Mouse (Mus musculus): Measurements from ENCODE around the gene Nubp1.

Nubp1 gene

GRCm38 (mm10) chr16:10432387-10432786, 20.6 kb downstream of the Nubp1 start:
- Histone ChIP-seq H3K9me3 (ENCODE audit: low read length) (no peaks in the 10 kb centered on the region), H3K4me1 (replicated peaks; ENCODE audit: low read depth, low read length) (no peaks in the 10 kb centered on the region), H3K36me3 (ENCODE audit: insufficient read depth, low read length) (no peaks in the 10 kb centered on the region), H3K4me3 (replicated peaks; ENCODE audit: low read length) (no peak overlapping the region), H3K27me3 (ENCODE audit: insufficient read depth, low read length) (peaks cover 23% of the 10 kb centered on the region; the same call in 1 of the 2 replicates)
- TF ChIP-seq NANOG (IDR thresholded peaks at IDR 0.05; ENCODE audit: borderline replicate concordance, low read length) (no peak), CTCF (conservative IDR thresholded peaks at IDR 0.05; ENCODE audit: low read length) (no peak), POU5F1 (IDR thresholded peaks at IDR 0.05; ENCODE audit: borderline replicate concordance, low read length) (no peak)

GRCm38 (mm10) chr16:10433344-10433743, 21.6 kb downstream of the Nubp1 start:
- Histone ChIP-seq H3K27me3 (ENCODE audit: insufficient read depth, low read length) (peaks cover 23% of the 10 kb centered on the region; the same call in 1 of the 2 replicates), H3K36me3 (ENCODE audit: insufficient read depth, low read length) (no peaks in the 10 kb centered on the region), H3K4me3 (replicated peaks; ENCODE audit: low read length) (no peak overlapping the region), H3K9me3 (ENCODE audit: low read length) (no peaks in the 10 kb centered on the region), H3K4me1 (replicated peaks; ENCODE audit: low read depth, low read length) (no peaks in the 10 kb centered on the region)
- TF ChIP-seq NANOG (IDR thresholded peaks at IDR 0.05; ENCODE audit: borderline replicate concordance, low read length) (no peak), POU5F1 (IDR thresholded peaks at IDR 0.05; ENCODE audit: borderline replicate concordance, low read length) (no peak), CTCF (conservative IDR thresholded peaks at IDR 0.05; ENCODE audit: low read length) (no peak)

- Histone ChIP-seq H3K9me3 (ENCODE audit: low read length) (no peaks in the 10 kb centered on the region), H3K27me3 (ENCODE audit: insufficient read depth, low read length) (peaks cover 7% of the 10 kb centered on the region; the same call in 1 of the 2 replicates), H3K36me3 (ENCODE audit: insufficient read depth, low read length) (no peaks in the 10 kb centered on the region), H3K4me3 (replicated peaks; ENCODE audit: low read length) (no peak overlapping the region), H3K4me1 (replicated peaks; ENCODE audit: low read depth, low read length) (0 out of 2 replicates have a peak, but pooled peaks cover 6% of the 10 kb centered on the region)
- TF ChIP-seq POU5F1 (IDR thresholded peaks at IDR 0.05; ENCODE audit: borderline replicate concordance, low read length): no peak
- TF ChIP-seq NANOG (IDR thresholded peaks at IDR 0.05; ENCODE audit: borderline replicate concordance, low read length): no peak
- TF ChIP-seq CTCF (conservative IDR thresholded peaks at IDR 0.05; ENCODE audit: low read length): no peak
Observed at GRCm38 (mm10) chr16:10436166-10436565, 24.4 kb downstream of the Nubp1 start.

- TF ChIP-seq CTCF (conservative IDR thresholded peaks at IDR 0.05; ENCODE audit: low read length) (no peak), NANOG (IDR thresholded peaks at IDR 0.05; ENCODE audit: borderline replicate concordance, low read length) (no peak), POU5F1 (IDR thresholded peaks at IDR 0.05; ENCODE audit: borderline replicate concordance, low read length) (no peak)
- no peaks in the 10 kb centered on the region for H3K9me3 ChIP-seq (ENCODE audit: low read length)
- no peaks in the 10 kb centered on the region for H3K27me3 ChIP-seq (ENCODE audit: insufficient read depth, low read length)
- H3K4me3 ChIP-seq (replicated peaks; ENCODE audit: low read length): no peak overlapping the region
- H3K36me3 ChIP-seq (ENCODE audit: insufficient read depth, low read length): no peaks in the 10 kb centered on the region
- 0 out of 2 replicates have a peak, but pooled peaks cover 6% of the 10 kb centered on the region for H3K4me1 ChIP-seq (replicated peaks; ENCODE audit: low read depth, low read length)
Observed at GRCm38 (mm10) chr16:10438055-10438454, 26.3 kb downstream of the Nubp1 start.

- TF ChIP-seq POU5F1 (IDR thresholded peaks at IDR 0.05; ENCODE audit: borderline replicate concordance, low read length) (no peak), NANOG (IDR thresholded peaks at IDR 0.05; ENCODE audit: borderline replicate concordance, low read length) (no peak), CTCF (conservative IDR thresholded peaks at IDR 0.05; ENCODE audit: low read length) (no peak)
- Histone ChIP-seq H3K4me3 (replicated peaks; ENCODE audit: low read length) (no peak overlapping the region), H3K9me3 (ENCODE audit: low read length) (no peaks in the 10 kb centered on the region), H3K4me1 (replicated peaks; ENCODE audit: low read depth, low read length) (peaks cover 14% of the 10 kb centered on the region), H3K36me3 (ENCODE audit: insufficient read depth, low read length) (no peaks in the 10 kb centered on the region), H3K27me3 (ENCODE audit: insufficient read depth, low read length) (no peaks in the 10 kb centered on the region)
Observed at GRCm38 (mm10) chr16:10441328-10441727, 29.6 kb downstream of the Nubp1 start.

- no peaks in the 10 kb centered on the region for H3K36me3 ChIP-seq (ENCODE audit: insufficient read depth, low read length)
- H3K4me1 ChIP-seq (replicated peaks; ENCODE audit: low read depth, low read length): peaks cover 19% of the 10 kb centered on the region
- H3K4me3 ChIP-seq (replicated peaks; ENCODE audit: low read length): no peak overlapping the region
- H3K9me3 ChIP-seq (ENCODE audit: low read length): no peaks in the 10 kb centered on the region
- no peaks in the 10 kb centered on the region for H3K27me3 ChIP-seq (ENCODE audit: insufficient read depth, low read length)
- TF ChIP-seq NANOG (IDR thresholded peaks at IDR 0.05; ENCODE audit: borderline replicate concordance, low read length) (no peak), CTCF (conservative IDR thresholded peaks at IDR 0.05; ENCODE audit: low read length) (no peak), POU5F1 (IDR thresholded peaks at IDR 0.05; ENCODE audit: borderline replicate concordance, low read length) (no peak)
Observed at GRCm38 (mm10) chr16:10441761-10442160, 30.0 kb downstream of the Nubp1 start.

- Histone ChIP-seq H3K27me3 (ENCODE audit: insufficient read depth, low read length) (no peaks in the 10 kb centered on the region), H3K9me3 (ENCODE audit: low read length) (no peaks in the 10 kb centered on the region), H3K4me3 (replicated peaks; ENCODE audit: low read length) (no peak overlapping the region), H3K4me1 (replicated peaks; ENCODE audit: low read depth, low read length) (peaks cover 32% of the 10 kb centered on the region), H3K36me3 (ENCODE audit: insufficient read depth, low read length) (no peaks in the 10 kb centered on the region)
- TF ChIP-seq NANOG (IDR thresholded peaks at IDR 0.05; ENCODE audit: borderline replicate concordance, low read length): no peak
- no peak for TF ChIP-seq CTCF (conservative IDR thresholded peaks at IDR 0.05; ENCODE audit: low read length)
- TF ChIP-seq POU5F1 (IDR thresholded peaks at IDR 0.05; ENCODE audit: borderline replicate concordance, low read length): no peak
Observed at GRCm38 (mm10) chr16:10443723-10444122, 32.0 kb downstream of the Nubp1 start.

- Histone ChIP-seq H3K36me3 (ENCODE audit: insufficient read depth, low read length) (no peaks in the 10 kb centered on the region), H3K27me3 (ENCODE audit: insufficient read depth, low read length) (no peaks in the 10 kb centered on the region), H3K9me3 (ENCODE audit: low read length) (no peaks in the 10 kb centered on the region), H3K4me3 (replicated peaks; ENCODE audit: low read length) (peak overlapping the region; percentile 78), H3K4me1 (replicated peaks; ENCODE audit: low read depth, low read length) (peaks cover 26% of the 10 kb centered on the region)
- TF ChIP-seq CTCF (conservative IDR thresholded peaks at IDR 0.05; ENCODE audit: low read length) (no peak), POU5F1 (IDR thresholded peaks at IDR 0.05; ENCODE audit: borderline replicate concordance, low read length) (no peak), NANOG (IDR thresholded peaks at IDR 0.05; ENCODE audit: borderline replicate concordance, low read length) (no peak)
Observed at GRCm38 (mm10) chr16:10446573-10447263, 35.0 kb downstream of the Nubp1 start.

- TF ChIP-seq CTCF (conservative IDR thresholded peaks at IDR 0.05; ENCODE audit: low read length) (no peak), NANOG (IDR thresholded peaks at IDR 0.05; ENCODE audit: borderline replicate concordance, low read length) (no peak), POU5F1 (IDR thresholded peaks at IDR 0.05; ENCODE audit: borderline replicate concordance, low read length) (no peak)
- peaks cover 26% of the 10 kb centered on the region for H3K4me1 ChIP-seq (replicated peaks; ENCODE audit: low read depth, low read length)
Observed at GRCm38 (mm10) chr16:10447264-10447594, 35.5 kb downstream of the Nubp1 start, which contains the start of gene Tvp23a. Tvp23a (minus strand) TSS chr16:10447362.

More at GRCm38 (mm10) chr16:10447264-10447594, 35.5 kb downstream of the Nubp1 start, which contains the start of gene Tvp23a:
- Histone ChIP-seq H3K36me3 (ENCODE audit: insufficient read depth, low read length) (no peaks in the 10 kb centered on the region), H3K9me3 (ENCODE audit: low read length) (no peaks in the 10 kb centered on the region), H3K27me3 (ENCODE audit: insufficient read depth, low read length) (no peaks in the 10 kb centered on the region), H3K4me3 (replicated peaks; ENCODE audit: low read length) (peak within 1 kb of the TSS; percentile 78)
